Comparison of ENCODE assay signal across 7 mouse cellular contexts in genomic region chr1:80757977-80758797, GRCm38 (mm10). TPM values are rescaled to one million over a fixed set of nuclear protein-coding genes. Genes with fewer than 3 reads are reported as not detected.
DNase-seq lines count a peak whose midpoint lies in the region; ATAC-seq and TF ChIP-seq lines count a peak whose summit lies in the region.

Dock10 (minus strand) TSS chr1:80758527.

- peaks cover 45% of the 10 kb centered on the region for H3K9me3 ChIP-seq in G1E (replicated peaks)
- H3K9me3 ChIP-seq in forebrain, postnatal 0 days (ENCODE audit: low read length), result no peaks in the 10 kb centered on the region
- no peaks in the 10 kb centered on the region for H3K9me3 ChIP-seq in hindbrain, embryonic 13.5 days
- H3K9me3 ChIP-seq in megakaryocyte, embryonic 14.5 days, result 0 out of 2 replicates have a peak, but pooled peaks cover under 1% of the 10 kb centered on the region

- H3K27me3 ChIP-seq in G1E (ENCODE audit: insufficient read depth, low read length), result no peaks in the 10 kb centered on the region
- no peaks in the 10 kb centered on the region for H3K27me3 ChIP-seq in forebrain, postnatal 0 days (ENCODE audit: insufficient read depth, low read length)
- H3K27me3 ChIP-seq in hindbrain, embryonic 13.5 days, result peaks cover 29% of the 10 kb centered on the region
- peaks cover 41% of the 10 kb centered on the region for H3K27me3 ChIP-seq in megakaryocyte, embryonic 14.5 days (replicated peaks)

- no peak for TF ChIP-seq CTCF in G1E (IDR thresholded peaks at IDR 0.05; ENCODE audit: low read depth, low read length)
- 0 out of 2 replicates have a peak, but pooled peaks have one; percentile 8 for TF ChIP-seq CTCF in forebrain, postnatal 0 days (IDR thresholded peaks at IDR 0.05; ENCODE audit: low read depth)

- H3K4me1 ChIP-seq in G1E (ENCODE audit: insufficient read depth, low read depth, low read length), result no peaks in the 10 kb centered on the region
- no peaks in the 10 kb centered on the region for H3K4me1 ChIP-seq in brown adipose tissue, adult 24 weeks (ENCODE audit: control insufficient read depth, insufficient read depth, insufficient read length, low read length)
- H3K4me1 ChIP-seq in forebrain, postnatal 0 days (ENCODE audit: insufficient read depth), result no peaks in the 10 kb centered on the region; the same call in 1 of the 2 replicates
- peaks cover 18% of the 10 kb centered on the region for H3K4me1 ChIP-seq in hindbrain, embryonic 13.5 days (replicated peaks)
- H3K4me1 ChIP-seq in megakaryocyte, embryonic 14.5 days, result peaks cover 30% of the 10 kb centered on the region

- no peak within 1 kb of the TSS for H3K27ac ChIP-seq in brown adipose tissue, adult 24 weeks (replicated peaks; ENCODE audit: low read depth, low read length)
- peak within 1 kb of the TSS; percentile 29; the same call in 1 of the 2 replicates for H3K27ac ChIP-seq in forebrain, postnatal 0 days (ENCODE audit: low read depth, low read length)
- H3K27ac ChIP-seq in hindbrain, embryonic 13.5 days, result no peak within 1 kb of the TSS

- no peaks in the 10 kb centered on the region for H3K36me3 ChIP-seq in G1E (replicated peaks)
- no peaks in the 10 kb centered on the region for H3K36me3 ChIP-seq in forebrain, postnatal 0 days (ENCODE audit: insufficient read depth)
- H3K36me3 ChIP-seq in hindbrain, embryonic 13.5 days, result no peaks in the 10 kb centered on the region
- no peaks in the 10 kb centered on the region for H3K36me3 ChIP-seq in megakaryocyte, embryonic 14.5 days (replicated peaks; ENCODE audit: low read length)

- WGBS in forebrain, postnatal 0 days, result under 1% methylated on average over 79 of the region's 82 CpGs
- WGBS in hindbrain, embryonic 13.5 days, result under 1% methylated on average over 80 of the region's 82 CpGs

- peak within 1 kb of the TSS; percentile 39; the same call in 1 of the 2 replicates for H3K4me3 ChIP-seq in G1E (ENCODE audit: low read depth, low read length)
- peak within 1 kb of the TSS; percentile 71 for H3K4me3 ChIP-seq in brown adipose tissue, adult 24 weeks (ENCODE audit: insufficient read depth, low read depth, low read length)
- peak within 1 kb of the TSS; percentile 61 for H3K4me3 ChIP-seq in forebrain, postnatal 0 days (ENCODE audit: low read depth, low read length)
- peak within 1 kb of the TSS; percentile 68 for H3K4me3 ChIP-seq in hindbrain, embryonic 13.5 days
- peak within 1 kb of the TSS; percentile 94 for H3K4me3 ChIP-seq in megakaryocyte, embryonic 14.5 days (replicated peaks)

- peak within 1 kb of the TSS; percentile 89 for H3K4me2 ChIP-seq in forebrain, postnatal 0 days (ENCODE audit: low read depth)
- peak within 1 kb of the TSS; percentile 97 for H3K4me2 ChIP-seq in hindbrain, embryonic 13.5 days

- no peak for ATAC-seq in G1E (ENCODE audit: extremely low read depth, insufficient number of reproducible peaks, low FRiP score, poor library complexity, severe bottlenecking)
- ATAC-seq in forebrain, postnatal 0 days, result peak; percentile 79
- peak; percentile 83 for ATAC-seq in hindbrain, embryonic 13.5 days (ENCODE audit: low FRiP score)

- DNase-seq in G1E (ENCODE audit: low spot score), result no peak
- DNase-seq in forebrain, postnatal 0 days, result peak; percentile 54
- DNase-seq in left cerebral cortex, adult 8-10 months (ENCODE audit: low spot score in 2 of 2), result peak; percentile 49
- DNase-seq in right cerebral cortex, postnatal 10 days (ENCODE audit: low spot score in 2 of 2), result peak; percentile 57 to 67

- peak within 1 kb of the TSS; percentile 59 for H3K9ac ChIP-seq in forebrain, postnatal 0 days
- peak within 1 kb of the TSS; percentile 74 for H3K9ac ChIP-seq in hindbrain, embryonic 13.5 days

RNA-seq across cellular contexts. Expression of gene Dock10, which starts in this region (rescaled TPM):
- total RNA-seq in G1E (2014; fragmentation: Nextera tagmentation) (not detected in 2 replicates), G1E (2017) (0.46 and 0.76 TPM in 2 replicates)
- polyA plus RNA-seq in G1E (2012), result not detected in 2 replicates
- 2.2 and 3.4 TPM in 2 replicates for polyA plus RNA-seq in brown adipose tissue, adult 24 weeks (2012; ENCODE audit: insufficient read depth, insufficient read length, missing spikeins)
- total RNA-seq in forebrain, postnatal 0 days (2014; rRNA removed), result 11.8 and 14.0 TPM in 2 replicates
- 0.99 and 2.3 TPM in 2 replicates for polyA plus RNA-seq in forebrain, postnatal 0 days (2015; fragmentation: Nextera tagmentation; extraction: Ambion mirVana)
- polyA plus RNA-seq in hindbrain, embryonic 13.5 days (2015; fragmentation: Nextera tagmentation; extraction: Ambion mirVana), result 2.6 and 3.0 TPM in 2 replicates
- total RNA-seq in left cerebral cortex, adult 8-10 months (2022), result 10 to 100 TPM; 37.7 to 45.9 (median 39.7) TPM
- 0.46 TPM in 1 of 2 replicates, not detected in the other for polyA plus RNA-seq in megakaryocyte, embryonic 14.5 days (2012; ENCODE audit: insufficient read depth, low replicate concordance)

Comparison
In these comparisons a context has a peak if more than half of its experiments do, and no peak if none do; other contexts are left out.
1. H3K4me3 ChIP-seq: peak in every context shown above with its lines; median percentile 94 in megakaryocyte, embryonic 14.5 days; 71 in brown adipose tissue, adult 24 weeks; 68 in hindbrain, embryonic 13.5 days; 61 in forebrain, postnatal 0 days; 39 in G1E.